Mouse (Mus musculus) limb, embryonic 12.5 days (tissue): ENCODE results near the gene Arntl. TPM values are rescaled to one million over a fixed set of nuclear protein-coding genes. Genes with fewer than 3 reads are reported as not detected.
A peak's percentile ranks its signal among the peaks of the same experiment; 100 is the strongest.

Source experiments
- ATAC-seq: fragments of 200-750 bp; cut with Nextera tagmentation; 2 replicates; pipeline ENCODE4 v1.8.0; 2017; ENCODE audit warnings: low read depth, moderate TSS enrichment; ENCODE audit not compliant: insufficient number of reproducible peaks, insufficient read depth, low FRiP score, low TSS enrichment
- H3K27ac ChIP-seq: fragments of 300-500 bp; sonication (generic); 2 replicates; pipeline ENCODE4 v1.5.1; 2016; ENCODE audit warnings: mild to moderate bottlenecking, moderate library complexity
- H3K27me3 ChIP-seq: fragments of 300-500 bp; sonication (generic); 2 replicates; pipeline ENCODE4 v1.6.1; 2016; ENCODE audit warnings: mild to moderate bottlenecking, moderate library complexity
- H3K36me3 ChIP-seq: fragments of 300-500 bp; sonication (generic); 2 replicates; pipeline ENCODE4 v1.6.1; 2016; ENCODE audit warnings: mild to moderate bottlenecking, moderate library complexity
- H3K4me1 ChIP-seq: fragments of 300-500 bp; sonication (generic); replicated peaks from 2 replicates; pipeline ENCODE4 v1.6.1; 2016
- H3K4me2 ChIP-seq: fragments of 300-500 bp; sonication (generic); 2 replicates; pipeline ENCODE4 v1.6.1; 2016; ENCODE audit warnings: mild to moderate bottlenecking, moderate library complexity
- H3K4me3 ChIP-seq: fragments of 300-500 bp; sonication (generic); replicated peaks from 2 replicates; pipeline ENCODE4 v1.5.1; 2016; ENCODE audit warnings: mild to moderate bottlenecking
- H3K9ac ChIP-seq: fragments of 300-500 bp; sonication (generic); replicated peaks from 2 replicates; pipeline ENCODE4 v1.6.1; 2016; ENCODE audit warnings: mild to moderate bottlenecking, moderate library complexity
- H3K9me3 ChIP-seq: fragments of 300-500 bp; sonication (generic); 2 replicates; pipeline ENCODE4 v1.6.1; 2016; ENCODE audit warnings: mild to moderate bottlenecking, moderate library complexity
- WGBS: fragments of 180-500 bp; shearing (Covaris S2); methylation state at CpG from one replicate; pipeline ENCODE4 v1.1.7; 2016; 5-methylcytosine and 5-hydroxymethylcytosine counted together
- polyA plus RNA-seq: library from polyadenylated mRNA; unstranded; fragments of >200 nt; fragmentation: Nextera tagmentation; extraction: Ambion mirVana; gene quantifications from 2 replicates; pipeline ENCODE4 v1.2.1, GENCODE M21; 2016

Gene Arntl
- polyA plus RNA-seq: 7.4 and 7.9 TPM in 2 replicates

DNA sequence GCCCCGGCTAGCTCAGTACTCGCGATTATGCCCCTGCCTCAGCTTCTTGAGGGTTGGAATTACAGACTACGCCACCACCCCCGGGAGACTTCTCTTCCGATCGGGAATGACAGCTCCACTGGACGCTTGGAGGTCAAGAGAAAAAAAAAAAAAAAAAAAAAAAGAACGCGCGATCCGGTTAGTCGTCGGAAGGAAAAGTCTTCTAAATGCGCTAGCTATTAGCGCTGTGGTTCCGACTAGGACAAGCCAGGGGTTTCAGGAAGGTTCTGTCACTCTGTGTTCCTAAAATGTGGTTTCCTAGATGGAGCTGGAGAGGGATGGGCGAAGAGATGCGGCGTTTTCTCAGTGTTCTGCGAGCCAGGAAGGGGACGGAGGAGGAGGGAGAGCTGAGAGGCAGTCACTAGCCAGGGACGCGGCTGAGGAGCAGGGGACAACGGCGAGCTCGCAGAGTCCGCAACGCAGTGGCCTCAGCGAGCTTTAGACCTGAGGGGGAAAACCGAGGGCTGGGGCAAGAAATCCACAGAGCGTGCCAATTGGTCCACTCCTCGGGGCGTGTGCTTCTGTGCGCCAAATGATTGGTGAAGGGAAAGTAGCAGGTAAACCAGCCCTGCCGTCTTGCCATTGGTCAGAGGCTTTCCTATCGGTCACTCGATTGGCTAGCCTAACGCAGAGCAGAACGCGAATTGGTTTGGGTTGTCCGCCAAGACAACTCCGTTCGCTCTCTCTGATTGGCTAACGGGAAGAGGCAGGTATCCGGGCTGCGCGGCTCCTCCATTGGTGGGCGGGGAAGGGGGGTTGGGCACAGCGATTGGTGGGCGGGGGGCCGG lies at the start of gene Arntl:
Gene Arntl (plus strand): TSS at position 822 of the 827 bp plus-strand sequence.
- H3K27ac ChIP-seq: peak within 1 kb of the TSS; percentile 56
- peak within 1 kb of the TSS; percentile 88 for H3K4me2 ChIP-seq
- WGBS: under 1% methylated on average over 52 of the region's 52 CpGs
- H3K9ac ChIP-seq: peak within 1 kb of the TSS; percentile 69
- peak within 1 kb of the TSS; percentile 80 for H3K4me3 ChIP-seq
- no peaks in the 10 kb centered on the region for H3K9me3 ChIP-seq
- peak; percentile 98 for ATAC-seq
- peaks cover 14% of the 10 kb centered on the region for H3K4me1 ChIP-seq
- H3K27me3 ChIP-seq: peaks cover 76% of the 10 kb centered on the region
- no peaks in the 10 kb centered on the region for H3K36me3 ChIP-seq

DNA sequence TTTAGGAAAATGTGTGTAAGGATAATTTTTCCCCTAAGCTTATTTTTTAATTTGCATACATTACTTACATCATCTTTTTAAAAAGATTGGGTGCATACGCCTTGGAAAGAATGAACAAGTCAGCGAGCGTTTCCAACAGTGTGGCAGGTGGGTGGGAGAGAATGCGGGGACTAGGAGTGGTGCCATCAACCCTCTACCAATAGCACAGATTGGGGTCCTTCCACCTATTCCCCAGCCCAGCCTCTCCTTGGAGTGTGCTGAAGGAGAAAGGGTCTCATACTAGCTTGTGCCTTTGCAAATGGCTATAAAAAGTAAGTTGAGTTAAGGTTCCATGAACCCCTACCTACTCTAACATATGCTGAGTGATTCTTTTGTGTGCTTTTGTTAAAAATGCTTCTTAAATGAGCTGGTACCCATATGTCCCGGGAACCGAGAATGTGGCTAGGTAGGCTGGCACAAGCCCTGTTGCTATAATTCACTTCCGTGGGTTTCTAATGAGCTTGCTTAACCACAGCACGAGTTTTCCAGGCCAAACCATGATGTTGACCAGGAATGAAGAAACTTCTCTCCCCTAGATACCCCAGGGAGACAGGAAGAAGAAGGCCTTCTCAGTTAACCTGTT lies 46.1 kb upstream of the Arntl start:
- H3K4me2 ChIP-seq: no peak overlapping the region
- no peak overlapping the region for H3K9ac ChIP-seq
- no peaks in the 10 kb centered on the region for H3K36me3 ChIP-seq
- no peak overlapping the region for H3K4me3 ChIP-seq
- no peaks in the 10 kb centered on the region for H3K9me3 ChIP-seq
- H3K4me1 ChIP-seq: no peaks in the 10 kb centered on the region
- WGBS: 87% methylated on average over 8 of the region's 8 CpGs
- H3K27me3 ChIP-seq: no peaks in the 10 kb centered on the region
- no peak overlapping the region for H3K27ac ChIP-seq
- no peak for ATAC-seq

DNA sequence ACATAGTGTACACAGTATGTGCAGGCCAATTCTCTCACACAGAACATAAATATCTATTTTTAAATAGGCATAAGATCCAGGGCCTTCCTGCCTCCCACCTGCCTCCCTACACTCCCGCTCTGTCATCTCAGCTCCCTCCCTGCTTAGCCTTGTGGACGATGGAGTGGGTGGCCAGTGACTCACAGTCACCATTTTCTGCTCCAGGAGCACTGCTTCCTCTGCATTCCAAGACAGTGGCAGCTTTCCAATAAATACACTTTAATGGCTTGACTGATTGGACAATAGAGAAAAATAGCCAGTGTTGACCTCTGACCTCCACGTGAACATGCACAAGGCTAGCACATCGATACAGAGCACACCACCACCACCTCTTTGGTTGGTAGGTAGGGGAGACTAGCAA lies 42.5 kb upstream of the Arntl start:
- 71% methylated on average over 4 of the region's 4 CpGs for WGBS
- Histone ChIP-seq H3K4me1 (no peaks in the 10 kb centered on the region), H3K4me2 (no peak overlapping the region), H3K9ac (no peak overlapping the region), H3K27me3 (no peaks in the 10 kb centered on the region), H3K4me3 (no peak overlapping the region), H3K9me3 (no peaks in the 10 kb centered on the region), H3K36me3 (no peaks in the 10 kb centered on the region), H3K27ac (no peak overlapping the region)
- ATAC-seq: no peak

DNA sequence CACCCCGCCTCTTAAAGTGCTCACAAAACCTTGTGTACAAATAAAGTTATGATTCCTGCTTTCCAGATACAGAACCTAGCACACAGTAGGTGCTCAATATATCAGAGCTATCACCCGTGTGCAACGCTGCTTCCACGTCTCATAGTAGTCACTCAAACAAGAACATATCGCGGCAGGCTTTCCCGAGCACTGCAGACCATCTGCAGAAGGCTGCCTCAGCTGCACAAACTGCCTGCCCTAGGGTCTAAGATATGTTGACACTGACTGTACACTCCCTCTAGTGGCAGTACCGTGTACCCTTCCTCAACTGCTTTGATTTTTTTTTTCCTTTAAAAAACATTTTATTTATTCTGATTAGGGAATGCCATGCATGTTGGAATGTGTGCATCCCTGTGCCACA lies 40.2 kb upstream of the Arntl start:
- whole genome bisulfite sequencing: 46% methylated on average over 8 of the region's 8 CpGs
- no peak for ATAC-seq
- Histone ChIP-seq H3K9ac (no peak overlapping the region), H3K9me3 (no peaks in the 10 kb centered on the region), H3K27me3 (no peaks in the 10 kb centered on the region), H3K27ac (no peak overlapping the region), H3K4me2 (no peak overlapping the region), H3K36me3 (no peaks in the 10 kb centered on the region), H3K4me1 (no peaks in the 10 kb centered on the region), H3K4me3 (no peak overlapping the region)

DNA sequence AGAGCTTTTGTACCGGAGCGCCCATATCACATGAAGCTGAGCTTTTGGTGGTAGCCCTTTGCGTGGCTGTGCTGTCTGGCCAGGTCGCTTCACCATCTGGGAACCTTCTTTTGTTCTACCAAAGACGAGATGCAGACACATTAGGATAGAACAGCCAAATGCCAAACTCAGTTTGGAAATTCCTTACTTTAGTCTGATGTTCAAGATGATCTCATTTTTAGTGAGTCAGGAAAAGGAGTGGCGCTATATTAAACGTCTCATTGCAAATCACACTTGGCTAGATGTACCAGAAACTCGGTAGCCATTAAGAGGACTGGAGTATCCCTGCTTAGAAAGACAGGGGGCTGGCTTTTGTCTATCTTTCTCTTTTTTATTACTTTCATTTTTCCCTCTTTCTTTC lies 38.7 kb upstream of the Arntl start:
- H3K9me3 ChIP-seq: no peaks in the 10 kb centered on the region
- H3K36me3 ChIP-seq: no peaks in the 10 kb centered on the region
- 84% methylated on average over 8 of the region's 8 CpGs for WGBS
- H3K27me3 ChIP-seq: no peaks in the 10 kb centered on the region
- no peak overlapping the region for H3K9ac ChIP-seq
- no peaks in the 10 kb centered on the region for H3K4me1 ChIP-seq
- no peak for ATAC-seq
- H3K27ac ChIP-seq: no peak overlapping the region
- H3K4me3 ChIP-seq: no peak overlapping the region
- no peak overlapping the region for H3K4me2 ChIP-seq

DNA sequence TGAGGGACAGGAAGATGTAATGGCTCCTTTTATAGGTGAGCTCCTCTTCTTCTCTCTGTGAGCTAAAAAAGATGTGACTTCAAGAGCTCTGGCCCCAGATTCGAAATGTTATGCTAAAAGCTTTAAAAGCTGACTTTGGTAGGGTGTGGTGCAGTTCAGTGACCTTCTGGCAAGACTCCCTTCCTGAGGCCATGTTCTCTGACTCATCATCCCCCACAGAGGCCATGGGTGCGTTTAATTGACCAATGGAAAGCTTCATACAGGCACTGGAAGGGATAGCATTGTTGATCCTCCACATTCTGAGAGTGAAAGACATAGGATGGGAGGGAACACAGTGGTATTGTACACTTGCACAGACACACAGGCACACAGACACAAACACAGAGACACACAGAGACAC lies 34.8 kb upstream of the Arntl start:
- 58% methylated on average over 2 of the region's 2 CpGs for WGBS
- Histone ChIP-seq H3K27ac (no peak overlapping the region), H3K27me3 (no peaks in the 10 kb centered on the region), H3K4me2 (no peak overlapping the region), H3K9ac (no peak overlapping the region), H3K4me3 (no peak overlapping the region), H3K4me1 (no peaks in the 10 kb centered on the region), H3K9me3 (no peaks in the 10 kb centered on the region), H3K36me3 (no peaks in the 10 kb centered on the region)
- no peak for ATAC-seq

DNA sequence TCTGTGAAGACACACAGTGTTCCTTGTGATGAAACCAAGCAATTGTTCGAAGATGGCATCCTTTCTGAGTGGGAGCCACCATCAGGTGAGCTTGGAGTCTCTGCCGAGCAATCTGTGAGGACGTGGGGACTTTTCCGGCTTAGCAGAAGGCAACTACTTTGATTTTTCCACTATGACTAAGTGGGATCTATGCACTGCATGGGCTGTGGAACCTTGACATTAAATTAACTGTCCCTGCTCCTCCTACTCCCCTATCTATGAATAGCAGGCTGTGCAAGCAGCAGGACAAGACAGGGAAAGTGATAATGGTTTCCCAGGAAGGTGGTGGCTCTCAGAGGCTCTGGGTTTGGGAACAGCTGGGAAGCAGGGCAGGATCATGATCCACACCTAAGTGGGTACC lies 31.8 kb upstream of the Arntl start:
- Histone ChIP-seq H3K36me3 (no peaks in the 10 kb centered on the region), H3K27ac (no peak overlapping the region), H3K9ac (no peak overlapping the region), H3K9me3 (no peaks in the 10 kb centered on the region), H3K4me3 (no peak overlapping the region), H3K4me1 (no peaks in the 10 kb centered on the region), H3K4me2 (no peak overlapping the region), H3K27me3 (no peaks in the 10 kb centered on the region)
- no peak for ATAC-seq
- WGBS: 82% methylated on average over 4 of the region's 4 CpGs

DNA sequence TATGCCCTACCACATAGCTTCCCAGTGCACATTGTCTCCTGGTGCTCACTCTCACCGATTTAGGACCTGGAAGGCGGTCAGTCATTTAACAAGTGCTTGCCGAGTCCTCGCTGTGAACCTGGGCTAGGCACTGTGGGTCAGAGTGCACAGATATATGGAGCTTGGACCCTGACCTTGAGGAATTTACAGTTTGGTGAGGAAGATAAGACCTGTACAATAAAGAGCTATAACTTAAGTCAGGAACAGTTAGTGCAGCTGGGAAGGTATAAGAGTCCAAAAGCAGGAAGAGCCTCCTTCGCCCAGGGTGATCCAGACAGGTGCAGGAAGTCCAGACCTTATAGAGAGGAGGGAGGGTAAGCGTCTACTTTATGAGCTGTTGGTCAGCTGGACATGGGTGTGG lies 29.2 kb upstream of the Arntl start:
- no peak overlapping the region for H3K27ac ChIP-seq
- H3K4me1 ChIP-seq: no peaks in the 10 kb centered on the region
- H3K4me3 ChIP-seq: no peak overlapping the region
- 83% methylated on average over 6 of the region's 6 CpGs for WGBS
- H3K4me2 ChIP-seq: no peak overlapping the region
- H3K9ac ChIP-seq: no peak overlapping the region
- ATAC-seq: no peak
- H3K27me3 ChIP-seq: no peaks in the 10 kb centered on the region
- 0 out of 2 replicates have a peak, but pooled peaks cover 5% of the 10 kb centered on the region for H3K9me3 ChIP-seq
- H3K36me3 ChIP-seq: no peaks in the 10 kb centered on the region

DNA sequence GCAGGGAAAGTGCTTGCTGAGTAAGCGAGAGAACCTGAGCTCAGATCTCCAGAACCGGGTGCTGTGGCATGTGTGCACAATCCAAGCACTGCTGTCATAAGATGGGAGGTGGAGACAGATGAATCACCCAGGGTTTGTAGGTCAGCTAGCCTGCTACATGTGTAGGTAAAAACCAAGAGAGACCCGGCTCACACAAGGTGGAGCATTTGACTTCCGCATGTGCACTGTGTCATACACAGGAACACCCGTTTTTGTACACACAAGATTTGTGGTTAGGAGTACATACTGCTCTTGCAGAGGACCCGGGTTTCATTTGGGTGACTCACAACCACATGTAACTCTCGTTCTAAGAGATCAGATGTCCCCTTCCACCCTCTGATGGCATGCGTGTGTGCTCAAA lies 23.5 kb upstream of the Arntl start:
- 85% methylated on average over 8 of the region's 8 CpGs for WGBS
- H3K4me3 ChIP-seq: no peak overlapping the region
- H3K4me2 ChIP-seq: no peak overlapping the region
- no peak overlapping the region for H3K27ac ChIP-seq
- no peaks in the 10 kb centered on the region for H3K4me1 ChIP-seq
- ATAC-seq: no peak
- H3K9ac ChIP-seq: no peak overlapping the region
- H3K36me3 ChIP-seq: no peaks in the 10 kb centered on the region
- no peaks in the 10 kb centered on the region for H3K27me3 ChIP-seq
- 0 out of 2 replicates have a peak, but pooled peaks cover 5% of the 10 kb centered on the region for H3K9me3 ChIP-seq

DNA sequence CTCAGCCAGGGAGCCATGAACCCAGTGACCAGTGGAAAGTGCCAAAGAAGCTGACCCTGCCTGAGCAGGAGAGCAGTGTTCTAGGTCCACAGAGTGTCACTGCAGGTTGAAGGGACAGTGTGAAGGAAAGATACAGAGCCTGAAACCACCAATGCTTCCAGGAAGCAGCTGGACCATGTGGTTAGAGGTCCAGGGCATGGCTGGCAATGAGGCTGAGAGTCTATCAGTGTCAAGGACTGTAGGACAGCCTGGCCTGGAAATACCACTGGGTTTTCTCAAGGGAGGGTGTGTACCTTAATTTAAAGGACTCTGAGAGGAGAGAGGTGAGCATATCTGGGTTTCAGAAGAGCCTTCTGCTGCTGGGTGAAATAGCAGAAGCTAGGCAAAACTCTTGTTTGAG lies 22.2 kb upstream of the Arntl start:
- H3K27ac ChIP-seq: no peak overlapping the region
- no peaks in the 10 kb centered on the region for H3K27me3 ChIP-seq
- H3K36me3 ChIP-seq: no peaks in the 10 kb centered on the region
- no peak overlapping the region for H3K4me2 ChIP-seq
- no peak overlapping the region for H3K9ac ChIP-seq
- H3K4me1 ChIP-seq: no peaks in the 10 kb centered on the region
- H3K9me3 ChIP-seq: 0 out of 2 replicates have a peak, but pooled peaks cover 5% of the 10 kb centered on the region
- no peak for ATAC-seq
- no peak overlapping the region for H3K4me3 ChIP-seq

DNA sequence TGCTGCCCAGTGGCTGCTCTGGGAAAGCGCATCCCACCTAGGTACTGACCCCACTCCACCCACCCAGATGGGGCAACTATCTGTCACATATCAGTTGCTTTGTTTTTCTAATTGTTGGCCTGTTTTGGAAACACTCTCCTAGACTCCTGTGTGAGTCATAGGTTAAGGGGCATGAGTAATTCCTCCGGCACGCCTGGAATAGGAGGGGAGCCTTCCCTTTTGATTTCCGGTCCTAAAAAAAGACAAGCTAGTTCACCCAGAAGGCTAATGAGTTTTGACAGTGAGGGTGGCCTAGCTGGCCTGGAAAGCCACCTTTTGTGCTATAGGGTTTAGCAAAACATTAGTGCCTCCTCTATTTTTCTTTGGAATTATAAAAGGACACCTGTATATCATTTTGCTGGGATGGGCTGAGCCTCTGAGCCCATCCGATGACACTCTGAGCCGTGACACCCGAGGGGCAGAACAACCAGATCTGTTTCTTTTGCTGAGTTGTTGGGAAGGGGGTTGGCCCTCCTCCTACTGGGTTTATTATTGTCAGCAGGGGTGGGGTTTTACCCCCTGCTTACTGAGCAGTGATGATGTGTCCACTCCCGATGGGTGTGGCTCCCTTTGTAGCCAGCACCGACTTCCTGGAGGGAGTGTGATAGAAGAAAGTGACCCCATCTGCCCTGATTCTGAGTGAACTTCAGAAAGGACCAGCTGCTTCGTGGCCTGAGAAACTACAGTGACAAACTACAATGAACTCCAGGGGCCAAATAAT lies 21.0 kb upstream of the Arntl start:
- no peak overlapping the region for H3K27ac ChIP-seq
- H3K4me2 ChIP-seq: no peak overlapping the region
- H3K36me3 ChIP-seq: no peaks in the 10 kb centered on the region
- H3K4me1 ChIP-seq: no peaks in the 10 kb centered on the region
- no peak overlapping the region for H3K9ac ChIP-seq
- no peaks in the 10 kb centered on the region for H3K27me3 ChIP-seq
- ATAC-seq: no peak
- 0 out of 2 replicates have a peak, but pooled peaks cover 5% of the 10 kb centered on the region for H3K9me3 ChIP-seq
- H3K4me3 ChIP-seq: no peak overlapping the region
- 51% methylated on average over 10 of the region's 10 CpGs for WGBS
